Mouse (Mus musculus) CH12.LX (cell line): ENCODE measurements around the gene Cabp2. TPM values are rescaled to one million over a fixed set of nuclear protein-coding genes. Genes with fewer than 3 reads are reported as not detected.
A peak's percentile ranks its signal among the peaks of the same experiment; 100 is the strongest.
"Not testable (repeated sequence)": the region's sequence is repeated elsewhere in the genome, so short reads cannot be mapped to it uniquely, and the experiment has no call there.

ENCODE experiments used
- DNase-seq: peaks from one replicate; pipeline ENCODE4 v3.0.0-alpha.2; 2013; ENCODE audit errors: extremely low read depth
- H3K27ac ChIP-seq: 2 replicates; pipeline ENCODE4 v1.5.1; 2012; ENCODE audit warnings: low read depth, mild to moderate bottlenecking, control low read depth, moderate library complexity; ENCODE audit not compliant: insufficient read depth
- H3K27me3 ChIP-seq: replicated peaks from 2 replicates; pipeline ENCODE3; 2012; ENCODE audit warnings: inconsistent platforms
- H3K36me3 ChIP-seq, 2 experiments: replicated peaks in 1 of 2; 2 replicates each; pipeline versions ENCODE3 to v1.6.1; 2012; ENCODE audit warnings: inconsistent platforms in 1 of 2, low read length in 1 of 2, mild to moderate bottlenecking in 1 of 2, mixed read lengths in 1 of 2, moderate library complexity in 1 of 2; ENCODE audit not compliant: control insufficient read depth in 1 of 2, insufficient read depth in 1 of 2
- H3K4me1 ChIP-seq, 2 experiments: 2 replicates each; pipeline ENCODE4 v1.6.1; 2012; ENCODE audit warnings: inconsistent platforms in 1 of 2, moderate library complexity in 1 of 2; ENCODE audit not compliant: insufficient read depth in 2 of 2, control insufficient read depth in 1 of 2
- H3K4me2 ChIP-seq: 2 replicates; pipeline ENCODE4 v1.6.1; 2012; ENCODE audit warnings: low read depth, mild to moderate bottlenecking, control low read depth; ENCODE audit not compliant: poor library complexity, insufficient read depth, severe bottlenecking
- H3K4me3 ChIP-seq, 3 experiments: fragments of 150-350 bp in 1 of 3; sonication (generic) in 1 of 3; replicated peaks in 1 of 3; 2 replicates each; pipeline versions ENCODE3 to v1.5.1; 2011 to 2012; ENCODE audit warnings: low read depth in 2 of 3, low read length in 2 of 3, mild to moderate bottlenecking in 2 of 3, moderate library complexity in 2 of 3, control low read depth in 1 of 3, improper control_type of control experiment in 1 of 3, inconsistent platforms in 1 of 3, mixed read lengths in 1 of 3; ENCODE audit not compliant: poor library complexity in 1 of 3
- H3K79me2 ChIP-seq: replicated peaks from 2 replicates; pipeline ENCODE4 v1.6.1; 2012; ENCODE audit warnings: mild to moderate bottlenecking, moderate library complexity; ENCODE audit not compliant: control insufficient read depth, poor library complexity, insufficient read depth, severe bottlenecking; ENCODE audit errors: extremely low read depth
- H3K9ac ChIP-seq: 2 replicates; pipeline ENCODE4 v1.6.1; 2012; ENCODE audit warnings: low read depth, mild to moderate bottlenecking, control low read depth, moderate library complexity; ENCODE audit not compliant: insufficient read depth
- H3K9me3 ChIP-seq: replicated peaks from 2 replicates; pipeline ENCODE3; 2012; ENCODE audit warnings: low read length, inconsistent platforms, mixed read lengths
- CTCF ChIP-seq, 2 experiments: IDR thresholded peaks in 1 of 2; conservative IDR thresholded peaks in 1 of 2; 2 replicates each; pipeline ENCODE4 v1.5.1; 2011 to 2012; ENCODE audit warnings: low read depth in 2 of 2, low read length in 2 of 2, improper control_type of control experiment in 1 of 2, inconsistent platforms in 1 of 2, mild to moderate bottlenecking in 1 of 2, moderate library complexity in 1 of 2
- EP300 ChIP-seq: IDR thresholded peaks from 2 replicates; pipeline ENCODE4 v1.6.1; 2011; ENCODE audit warnings: low read length, improper control_type of control experiment
- MAX ChIP-seq: IDR thresholded peaks from 2 replicates; pipeline ENCODE4 v1.6.1; 2011; ENCODE audit warnings: low read length, improper control_type of control experiment
- MYC ChIP-seq: IDR thresholded peaks from 2 replicates; pipeline ENCODE4 v1.6.1; 2011; ENCODE audit warnings: low read depth, mild to moderate bottlenecking, improper control_type of control experiment, low read length
- POLR2A ChIP-seq: IDR thresholded peaks from 2 replicates; pipeline ENCODE4 v1.6.1; 2011; ENCODE audit warnings: low read depth, mild to moderate bottlenecking, improper control_type of control experiment, low read length
- RAD21 ChIP-seq: IDR thresholded peaks from 2 replicates; pipeline ENCODE4 v1.6.1; 2011; ENCODE audit warnings: low read depth, mild to moderate bottlenecking, low read length, improper control_type of control experiment, moderate library complexity
- SIN3A ChIP-seq: IDR thresholded peaks from 2 replicates; pipeline ENCODE4 v1.6.1; 2012; ENCODE audit warnings: low read length, improper control_type of control experiment, inconsistent platforms
- SMC3 ChIP-seq: IDR thresholded peaks from 2 replicates; pipeline ENCODE4 v1.6.1; 2011; ENCODE audit warnings: low read depth, low read length, improper control_type of control experiment
- TBP ChIP-seq: conservative IDR thresholded peaks from 2 replicates; pipeline ENCODE4 v1.6.1; 2011; ENCODE audit warnings: low read depth, low read length, improper control_type of control experiment
- USF1 ChIP-seq: IDR thresholded peaks from 2 replicates; pipeline ENCODE4 v1.6.1; 2014; ENCODE audit warnings: low read depth, mild to moderate bottlenecking, inconsistent platforms, low read length, improper control_type of control experiment
- ZNF384 ChIP-seq: IDR thresholded peaks from 2 replicates; pipeline ENCODE4 v1.6.1; 2012; ENCODE audit warnings: low read depth, low read length, improper control_type of control experiment, inconsistent platforms
- dilution Hi-C: fragments of 300-500 bp; cut with MboI; formaldehyde crosslinking; loops from 2 replicates; pipeline ENCODE4 v1.14.3; 2020; ENCODE audit warnings: low sequenced_read_pairs; ENCODE audit not compliant: extremely low pct_unique_long_range_greater_than_20kb, extremely low pct_ligation_motif_present
- in situ Hi-C: fragments of 300-500 bp; cut with MboI; formaldehyde crosslinking; loops from 3 replicates; pipeline ENCODE4 v1.14.3; 2019; ENCODE audit warnings: low sequenced_read_pairs, low pct_ligation_motif_present, low pct_unique_long_range_greater_than_20kb, mixed read lengths
- polyA plus RNA-seq: library from polyadenylated mRNA; unstranded; fragments of >175 nt; gene quantifications from 2 replicates; pipeline ENCODE4 v1.2.1, GENCODE M21; 2012; ENCODE audit warnings: low read depth; ENCODE audit not compliant: insufficient read length
- total RNA-seq, 2 experiments: library from RNA; depleted of rRNA; stranded (reverse); fragments of 300-350 nt in 1 of 2; fragments of >200 nt in 1 of 2; gene quantifications; 2 replicates each; pipeline ENCODE4 v1.2.3; 2012 to 2014

Cabp2 gene
- total and polyA plus RNA-seq, 3 experiments: not detected

DNA sequence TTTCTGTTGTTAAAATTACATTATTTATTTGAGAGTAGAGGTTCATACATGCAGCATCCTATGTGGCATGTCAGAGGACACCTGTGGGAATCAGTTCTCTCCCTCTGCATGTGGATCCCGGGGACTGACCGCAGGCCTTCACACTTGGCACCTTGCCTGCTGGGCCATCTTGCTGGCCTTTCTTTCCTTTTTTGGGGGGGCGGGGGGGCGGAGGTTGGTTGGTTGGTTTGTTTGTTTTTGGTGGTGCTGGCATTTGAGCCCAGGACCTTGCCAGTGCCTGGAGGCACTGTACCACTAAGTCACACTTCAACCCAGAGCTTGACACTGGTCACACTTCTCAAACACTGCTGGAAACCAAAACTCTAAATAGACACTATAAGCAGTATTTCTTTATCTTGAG, 53.0 kb downstream of the Cabp2 start:
- Histone ChIP-seq H3K79me2 (peaks cover 3% of the 10 kb centered on the region; the same call in 1 of the 2 replicates), H3K9ac (peak overlapping the region; percentile 65)

GRCm38 (mm10) chr19:4135229-4135962, 54.0 kb downstream of the Cabp2 start:
- peak; percentile 82 for TF ChIP-seq ZNF384
- peak; percentile 17 for TF ChIP-seq EP300
- DNase-seq: peak; percentile 38
- in situ Hi-C loops, H3K27me3 ChIP-seq, H3K79me2 ChIP-seq, dilution Hi-C loops, H3K9me3 ChIP-seq: not testable (repeated sequence)
- Histone ChIP-seq H3K36me3 (peaks cover 22 to 59% of the 10 kb centered on the region in 2 experiments), H3K4me3 (peak overlapping the region; percentile 37 to 54 (median 41)), H3K4me1 (peaks cover 36 to 90% of the 10 kb centered on the region in 2 experiments), H3K4me2 (peak overlapping the region; percentile 30), H3K27ac (peak overlapping the region; percentile 99), H3K9ac (peak overlapping the region; percentile 82)

More for the DNA sequence above, 53.0 kb downstream of the Cabp2 start:
- no peak overlapping the region for H3K4me2 ChIP-seq
- TF ChIP-seq USF1: no peak
- TF ChIP-seq SIN3A: peak; percentile 9; the same call in 1 of the 2 replicates
- H3K27ac ChIP-seq: peak overlapping the region; percentile 97
- H3K4me1 ChIP-seq: peaks cover 36 to 90% of the 10 kb centered on the region in 2 experiments
- H3K9me3 ChIP-seq: no peaks in the 10 kb centered on the region
- peaks cover 24 to 59% of the 10 kb centered on the region in 2 experiments for H3K36me3 ChIP-seq
- H3K27me3 ChIP-seq: no peaks in the 10 kb centered on the region
- DNase-seq: no peak
- dilution Hi-C loops: no loop called here
- in situ Hi-C loops: no loop called here
- H3K4me3 ChIP-seq: no peak overlapping the region

- Histone ChIP-seq H3K27ac (peak overlapping the region; percentile 99), H3K4me1 (peaks cover 36 to 91% of the 10 kb centered on the region in 2 experiments)
- dilution Hi-C loops, H3K27me3 ChIP-seq: not testable (repeated sequence)
- TF ChIP-seq RAD21 (peak; percentile 12), TBP (peak; percentile 12; the same call in 1 of the 2 replicates), POLR2A (peak; percentile 55; the same call in 1 of the 2 replicates), MAX (0 out of 2 replicates have a peak, but pooled peaks have one; percentile 12), CTCF (conservative IDR thresholded peaks at IDR 0.05 in 1 of 2, IDR thresholded peaks at IDR 0.05 in 1 of 2; ENCODE audit: low read depth in 2 of 2, low read length in 2 of 2) (peak; percentile 60 to 64), SMC3 (peak; percentile 46), MYC (peak; percentile 12; the same call in 1 of the 2 replicates)
- TF ChIP-seq, all 38 proteins: peak for 7; not testable (repeated sequence) for 31
- H3K4me3 ChIP-seq: peak overlapping the region; percentile 37 to 54 (median 41)
- H3K9me3 ChIP-seq, H3K79me2 ChIP-seq, in situ Hi-C loops: not testable (repeated sequence)
- DNase-seq: peak; percentile 60
- peak overlapping the region; percentile 30 for H3K4me2 ChIP-seq
- H3K36me3 ChIP-seq: peaks cover 21 to 59% of the 10 kb centered on the region in 2 experiments
- peak overlapping the region; percentile 82 for H3K9ac ChIP-seq
These were observed 54.6 kb downstream of the Cabp2 start for GRCm38 (mm10) chr19:4135963-4136345.
